Mouse (Mus musculus) ovary, postnatal 36 days (tissue): ENCODE measurements around the gene Olfr1259.
"Not testable (repeated sequence)": the region's sequence is repeated elsewhere in the genome, so short reads cannot be mapped to it uniquely, and the experiment has no call there.

Experiments
- DNase-seq: peaks from one replicate; pipeline ENCODE4 v3.0.0; 2022; ENCODE audit warnings: low spot score, mixed read lengths

Olfr1259 gene

DNA sequence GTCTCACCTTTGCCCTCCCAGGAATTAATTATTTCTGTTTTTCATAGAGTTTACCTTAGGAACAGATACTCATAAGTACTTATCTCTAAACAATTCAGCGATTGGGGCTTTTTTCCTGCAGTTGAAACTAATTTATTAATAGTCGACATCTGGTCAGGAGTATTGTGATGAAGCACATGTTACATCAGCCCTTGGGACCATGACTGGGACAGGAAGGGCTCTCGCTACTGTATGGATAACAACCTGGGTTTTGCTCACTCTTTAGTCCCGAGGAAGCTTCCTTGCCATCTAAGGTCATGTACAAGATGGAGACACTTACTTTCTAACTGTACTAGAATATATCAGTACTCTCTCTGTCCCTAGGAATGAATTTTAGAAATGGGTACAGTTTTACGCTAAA is at the start of gene Olfr1259:
Gene Olfr1259 (minus strand): TSS at position 101 of the 400 bp plus-strand sequence.
- no peak for DNase-seq

DNA sequence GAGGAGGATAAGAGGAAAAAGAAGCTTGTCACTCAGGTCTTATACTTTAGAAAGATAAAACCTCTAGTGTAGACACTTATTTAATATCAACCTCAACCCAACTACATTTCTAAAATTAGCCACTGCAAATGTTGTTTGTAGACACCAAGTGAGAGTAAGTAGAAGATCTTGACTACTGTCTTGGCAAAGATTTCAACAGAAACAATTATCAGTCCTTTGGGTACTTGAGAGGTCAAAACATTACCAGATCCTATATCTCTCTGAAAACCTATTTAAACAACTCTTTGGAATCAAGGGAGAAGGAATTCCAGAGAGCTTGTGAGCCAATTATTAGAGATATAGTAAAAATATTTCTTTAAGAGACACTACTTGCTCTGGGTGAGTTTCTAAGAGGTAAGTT is 42.5 kb upstream of the Olfr1259 start, which contains the start of gene Olfr1261:
Gene Olfr1261 (plus strand): TSS at position 301 of the 400 bp plus-strand sequence.
- no peak for DNase-seq

DNA sequence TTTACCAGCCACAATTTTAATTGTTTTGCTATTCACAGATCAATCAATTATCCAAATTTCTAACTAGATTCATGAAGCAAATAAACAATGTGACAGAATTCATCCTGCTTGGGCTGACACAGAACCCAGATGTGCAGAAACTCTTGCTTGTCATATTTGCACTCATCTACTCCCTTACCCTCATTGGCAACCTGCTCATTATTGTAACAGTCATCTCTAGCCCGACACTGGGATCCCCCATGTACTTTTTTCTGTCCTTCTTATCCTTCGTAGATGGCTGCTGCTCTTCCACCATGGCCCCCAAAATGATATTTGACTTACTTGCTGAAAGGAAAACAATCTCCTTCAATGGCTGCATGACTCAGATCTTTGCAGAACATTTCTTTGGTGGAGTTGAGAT is 29.2 kb upstream of the Olfr1259 start:
- no peak for DNase-seq

DNA sequence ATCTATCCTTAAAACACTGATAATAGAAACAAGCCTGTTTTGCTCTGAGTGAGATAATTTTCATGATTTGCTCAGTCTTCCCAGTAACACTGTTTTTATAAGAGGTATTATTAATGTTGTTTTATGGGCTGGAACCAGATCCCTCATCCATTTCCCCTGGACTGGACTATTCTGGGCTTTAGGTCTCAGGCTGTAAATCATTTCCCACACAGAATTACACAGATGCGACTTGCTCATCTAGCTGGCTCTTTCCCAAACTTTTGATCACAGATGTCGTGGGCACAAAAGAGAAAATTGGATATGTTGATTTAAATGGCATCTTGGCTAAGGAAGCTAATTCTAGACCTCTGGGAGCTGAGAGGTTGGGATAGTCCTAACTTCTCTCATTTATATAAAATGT is 25.7 kb upstream of the Olfr1259 start, which contains the start of gene Olfr1260:
Gene Olfr1260 (plus strand): TSS at position 157 of the 400 bp plus-strand sequence.
- no peak for DNase-seq

DNA sequence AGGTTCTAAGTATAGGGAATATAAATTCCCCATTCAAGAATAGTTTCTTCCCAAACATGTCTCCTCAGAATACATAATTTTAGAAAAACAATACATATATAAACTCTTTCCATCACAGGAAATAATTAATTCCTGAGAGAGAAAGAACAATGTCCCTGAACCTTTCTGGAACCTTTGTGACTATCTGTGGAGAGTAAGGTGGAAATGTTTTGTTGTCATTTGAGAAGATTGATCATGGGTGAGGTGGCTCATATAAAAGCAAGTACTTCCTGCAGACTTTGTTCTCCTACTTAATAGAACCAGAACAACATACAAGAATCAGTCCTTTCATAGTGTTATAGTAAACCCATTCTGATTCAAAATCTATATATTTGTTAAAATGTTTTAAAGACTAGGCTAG is 21.5 kb downstream of the Olfr1259 start, which contains the start of gene Olfr1258:
Gene Olfr1258 (plus strand): TSS at position 301 of the 400 bp plus-strand sequence.
- no peak for DNase-seq

DNA sequence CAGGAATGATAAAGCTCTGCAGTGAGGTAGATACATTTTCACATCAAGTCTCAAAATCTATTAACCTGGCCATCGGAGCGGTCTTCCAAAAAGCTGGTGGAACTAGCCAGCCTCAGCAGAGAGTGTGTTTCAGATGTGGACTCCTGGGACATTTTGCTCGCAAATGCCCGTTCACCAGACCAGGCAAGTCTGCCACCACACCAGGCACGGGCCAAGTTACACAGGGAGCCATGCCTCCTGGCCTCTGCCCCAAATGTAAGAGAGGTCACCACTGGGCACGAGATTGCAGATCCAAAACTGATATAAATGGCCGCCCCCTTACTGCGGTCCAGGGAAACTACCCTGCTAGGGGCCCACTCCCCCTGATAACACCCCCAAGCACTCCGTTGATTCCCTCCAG is 35.8 kb downstream of the Olfr1259 start:
- DNase-seq: not testable (repeated sequence)
